Mouse (Mus musculus): ENCODE measurements around the gene Saa3.

DNA sequence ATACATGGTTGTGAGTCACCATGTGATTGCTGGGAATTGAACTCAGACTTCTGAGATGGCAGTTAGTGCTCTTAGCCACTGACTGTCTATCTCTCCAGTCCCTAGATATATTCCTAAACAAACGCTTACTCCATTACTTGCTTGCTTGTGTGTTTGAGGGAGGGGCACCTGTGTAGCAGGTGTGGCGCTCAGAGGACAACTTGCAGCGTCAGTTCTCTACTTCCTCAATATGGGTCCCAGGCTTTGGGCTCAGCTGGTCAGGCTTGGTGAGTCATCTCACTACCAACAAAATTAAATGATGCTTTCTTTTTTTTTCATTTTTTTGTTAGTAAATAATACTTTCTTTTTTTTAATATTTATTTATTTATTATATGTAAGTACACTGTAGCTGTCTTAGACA, 37.1 kb downstream of the Saa3 start:
- no peak for TF ChIP-seq CTCF (conservative IDR thresholded peaks at IDR 0.05; ENCODE audit: low read length)
- TF ChIP-seq POU5F1 (IDR thresholded peaks at IDR 0.05; ENCODE audit: borderline replicate concordance, low read length) = no peak
- no peak for TF ChIP-seq NANOG (IDR thresholded peaks at IDR 0.05; ENCODE audit: borderline replicate concordance, low read length)
